Mouse (Mus musculus) G1E (cell line): ENCODE results near the gene Hcrtr1. TPM values are rescaled to one million over a fixed set of nuclear protein-coding genes. Genes with fewer than 3 reads are reported as not detected.
A peak's percentile ranks its signal among the peaks of the same experiment; 100 is the strongest.

ENCODE experiments used
- ATAC-seq: 2 replicates; pipeline ENCODE4 v1.8.0; 2016; ENCODE audit warnings: mild to moderate bottlenecking; ENCODE audit not compliant: insufficient number of reproducible peaks, poor library complexity, low FRiP score, severe bottlenecking; ENCODE audit errors: extremely low read depth
- DNase-seq: peaks from one replicate; pipeline ENCODE4 v3.0.0; 2012; ENCODE audit warnings: low spot score
- H3K27me3 ChIP-seq: 2 replicates; pipeline ENCODE4 v1.6.1; 2012; ENCODE audit warnings: mild to moderate bottlenecking, low read length, inconsistent platforms; ENCODE audit not compliant: insufficient read depth
- H3K36me3 ChIP-seq: replicated peaks from 2 replicates; pipeline ENCODE3; 2012; ENCODE audit warnings: mild to moderate bottlenecking, inconsistent platforms
- H3K4me1 ChIP-seq: 2 replicates; pipeline ENCODE4 v1.6.1; 2012; ENCODE audit warnings: low read depth, low read length, inconsistent platforms, mixed read lengths; ENCODE audit not compliant: insufficient read depth
- H3K4me3 ChIP-seq: 2 replicates; pipeline ENCODE4 v1.5.1; 2012; ENCODE audit warnings: low read depth, mild to moderate bottlenecking, inconsistent platforms, low read length, moderate library complexity, mixed read lengths
- H3K9me3 ChIP-seq: replicated peaks from 2 replicates; pipeline ENCODE4 v1.6.1; 2012; ENCODE audit warnings: inconsistent platforms
- CTCF ChIP-seq: IDR thresholded peaks from 2 replicates; pipeline ENCODE4 v1.5.1; 2012; ENCODE audit warnings: low read depth, low read length, inconsistent platforms, mixed read lengths
- GATA1 ChIP-seq: IDR thresholded peaks from 2 replicates; pipeline ENCODE4 v1.6.1; 2012; ENCODE audit warnings: borderline replicate concordance, low read length, inconsistent platforms, mixed read lengths
- GATA2 ChIP-seq: IDR thresholded peaks from 2 replicates; pipeline ENCODE4 v1.6.1; 2012; ENCODE audit warnings: low read depth, low read length, inconsistent platforms, borderline replicate concordance
- POLR2AphosphoS5 ChIP-seq: IDR thresholded peaks from 2 replicates; pipeline ENCODE4 v1.6.1; 2012; ENCODE audit warnings: low read depth, low read length, inconsistent platforms; ENCODE audit not compliant: insufficient replicate concordance
- TAL1 ChIP-seq: conservative IDR thresholded peaks from 2 replicates; pipeline ENCODE4 v1.6.1; 2012; ENCODE audit warnings: low read depth, low read length, inconsistent platforms, mixed read lengths
- polyA plus RNA-seq: library from polyadenylated mRNA; stranded (reverse); fragments of >175 nt; gene quantifications from 2 replicates; pipeline ENCODE4 v1.2.3, GENCODE M21; 2012
- total RNA-seq, 2 experiments: library from RNA; stranded (forward) in 1 of 2; stranded (reverse) in 1 of 2; fragments of 200-1000 nt in 1 of 2; fragments of >200 nt in 1 of 2; fragmentation: Nextera tagmentation in 1 of 2; gene quantifications; 2 replicates each; pipeline ENCODE4 v1.2.3; 2014 to 2017

Gene Hcrtr1
- total and polyA plus RNA-seq, 3 experiments = not detected

DNA sequence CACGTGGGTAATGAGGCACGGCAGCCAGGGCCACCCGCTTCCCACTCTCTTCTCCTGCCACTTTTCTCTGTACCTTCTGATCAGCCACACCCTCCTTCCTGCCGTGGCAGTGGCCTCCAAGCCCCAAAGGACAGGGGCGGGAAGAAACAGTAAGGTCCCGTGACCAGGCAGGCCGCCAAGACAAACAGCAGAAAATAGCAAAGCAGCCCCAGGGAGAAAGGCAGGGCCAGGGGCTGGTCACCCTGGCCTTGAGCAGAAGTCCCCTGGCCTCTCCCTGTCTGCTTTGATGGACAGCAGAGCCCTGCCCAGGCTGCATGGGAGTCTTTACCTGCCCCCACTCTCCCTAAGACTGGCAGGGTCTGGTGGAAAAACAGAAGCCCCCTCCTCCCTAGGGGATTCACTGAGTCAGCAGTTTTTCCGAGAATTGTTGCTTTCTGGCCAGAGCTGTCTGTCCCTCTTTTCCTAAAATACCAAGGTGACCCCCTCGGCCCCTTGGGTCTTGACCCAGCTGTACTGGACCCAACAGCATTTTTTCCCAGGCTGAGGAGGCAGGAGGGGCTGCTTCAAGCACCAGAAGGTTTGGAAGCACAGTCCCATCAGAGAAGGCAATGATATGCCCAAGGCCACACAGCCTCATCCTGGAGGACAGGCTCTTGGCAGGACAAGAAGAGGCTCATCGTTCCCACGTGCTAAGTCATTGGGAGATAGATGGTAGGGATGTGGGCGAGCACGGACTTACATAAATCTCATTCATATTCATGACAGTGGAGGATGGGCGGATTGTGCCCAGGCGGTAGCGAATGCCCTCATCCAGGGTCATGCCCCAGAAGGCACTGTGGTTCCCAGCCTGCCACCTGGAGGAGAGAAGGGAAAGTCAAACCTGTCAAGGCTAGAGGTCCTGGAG is 29.4 kb upstream of the Hcrtr1 start:
- Histone ChIP-seq H3K4me1 (peaks cover 13% of the 10 kb centered on the region), H3K27me3 (peaks cover 17% of the 10 kb centered on the region; the same call in 1 of the 2 replicates), H3K9me3 (no peaks in the 10 kb centered on the region), H3K4me3 (no peak overlapping the region), H3K36me3 (peaks cover 18% of the 10 kb centered on the region)
- no peak for TF ChIP-seq GATA1
- no peak for TF ChIP-seq POLR2AphosphoS5
- no peak for TF ChIP-seq CTCF
- TF ChIP-seq GATA2 = no peak
- no peak for TF ChIP-seq TAL1
- ATAC-seq (no peak), DNase-seq (peak; percentile 73)

DNA sequence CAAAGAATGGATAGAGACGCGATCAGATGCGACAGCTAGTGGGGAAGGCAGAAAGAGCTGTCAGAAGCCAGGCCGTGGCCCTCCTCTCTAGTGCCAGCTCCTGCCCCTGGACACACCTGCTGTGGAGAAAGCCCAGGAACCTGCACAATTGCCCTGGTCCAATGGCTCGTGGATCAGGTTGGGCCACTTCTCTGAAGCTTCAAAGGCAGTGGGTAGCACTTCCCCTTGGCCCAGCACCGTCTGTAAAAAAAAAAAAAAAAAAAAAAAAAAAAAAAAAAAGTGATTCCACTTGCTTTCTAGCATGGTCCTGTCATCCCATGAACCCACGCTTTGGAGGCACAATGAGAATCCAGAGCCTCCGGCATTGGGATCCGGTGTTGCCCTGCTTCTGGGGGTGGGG is 28.7 kb upstream of the Hcrtr1 start:
- no peak for TF ChIP-seq POLR2AphosphoS5
- TF ChIP-seq GATA1 = no peak
- no peak for TF ChIP-seq TAL1
- TF ChIP-seq GATA2 = no peak
- DNase-seq = no peak

DNA sequence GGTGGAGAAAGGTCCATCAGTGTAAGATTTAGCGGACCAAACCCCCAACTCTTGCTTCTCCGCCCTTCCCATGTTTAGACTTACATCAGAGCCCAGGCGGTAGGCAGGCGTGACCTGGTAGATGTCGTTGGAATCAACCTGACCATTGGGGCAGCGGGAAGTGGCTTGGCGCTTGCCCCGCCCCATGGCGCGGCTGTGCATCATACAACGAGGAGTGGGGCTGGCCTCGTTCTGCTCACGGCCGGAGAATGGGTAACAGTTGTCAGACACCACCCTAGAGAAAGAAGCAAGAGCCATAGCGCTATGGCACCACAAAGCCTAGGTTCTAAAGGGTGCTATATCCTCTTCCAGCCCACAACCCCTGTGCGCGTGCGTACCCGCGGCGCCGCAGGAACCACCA is 28.2 kb upstream of the Hcrtr1 start:
- Histone ChIP-seq H3K4me1 (peaks cover 13% of the 10 kb centered on the region), H3K27me3 (peaks cover 19% of the 10 kb centered on the region; the same call in 1 of the 2 replicates), H3K4me3 (no peak overlapping the region), H3K36me3 (peaks cover 18% of the 10 kb centered on the region), H3K9me3 (no peaks in the 10 kb centered on the region)
- ATAC-seq (no peak), DNase-seq (no peak)
- TF ChIP-seq TAL1 (no peak), CTCF (no peak), GATA2 (no peak), POLR2AphosphoS5 (no peak), GATA1 (no peak)

More for the DNA sequence above, 28.7 kb upstream of the Hcrtr1 start:
- H3K4me1 ChIP-seq = peaks cover 13% of the 10 kb centered on the region
- no peak for ATAC-seq
- H3K4me3 ChIP-seq = no peak overlapping the region
- peaks cover 18% of the 10 kb centered on the region for H3K36me3 ChIP-seq
- no peaks in the 10 kb centered on the region for H3K9me3 ChIP-seq
- peaks cover 21% of the 10 kb centered on the region; the same call in 1 of the 2 replicates for H3K27me3 ChIP-seq

DNA sequence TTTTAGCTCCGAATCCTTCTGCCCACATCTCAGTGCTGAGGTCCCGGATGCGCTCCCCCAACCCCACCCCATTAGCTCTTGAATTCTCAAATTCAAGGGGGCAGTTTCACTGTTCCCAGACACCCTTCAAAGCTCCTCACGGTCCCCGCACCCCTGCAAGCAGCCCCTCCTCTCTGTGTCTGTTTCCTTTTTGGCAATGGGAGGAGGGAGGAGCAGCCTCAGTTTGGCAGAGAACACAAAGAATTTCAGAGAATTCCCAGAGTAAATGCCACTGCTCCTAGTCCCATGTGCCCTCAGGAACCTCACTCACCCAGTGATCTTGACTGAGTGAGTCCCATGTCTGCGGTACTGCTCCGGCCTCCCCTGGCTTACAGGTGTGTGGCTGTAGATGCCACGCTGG is 27.4 kb upstream of the Hcrtr1 start:
- peaks cover 18% of the 10 kb centered on the region for H3K36me3 ChIP-seq
- H3K4me3 ChIP-seq = no peak overlapping the region
- H3K9me3 ChIP-seq = no peaks in the 10 kb centered on the region
- ATAC-seq (no peak), DNase-seq (no peak)
- peaks cover 13% of the 10 kb centered on the region for H3K4me1 ChIP-seq
- TF ChIP-seq POLR2AphosphoS5 (no peak), GATA1 (no peak), GATA2 (no peak), TAL1 (no peak), CTCF (no peak)
- peaks cover 18% of the 10 kb centered on the region; the same call in 1 of the 2 replicates for H3K27me3 ChIP-seq

DNA sequence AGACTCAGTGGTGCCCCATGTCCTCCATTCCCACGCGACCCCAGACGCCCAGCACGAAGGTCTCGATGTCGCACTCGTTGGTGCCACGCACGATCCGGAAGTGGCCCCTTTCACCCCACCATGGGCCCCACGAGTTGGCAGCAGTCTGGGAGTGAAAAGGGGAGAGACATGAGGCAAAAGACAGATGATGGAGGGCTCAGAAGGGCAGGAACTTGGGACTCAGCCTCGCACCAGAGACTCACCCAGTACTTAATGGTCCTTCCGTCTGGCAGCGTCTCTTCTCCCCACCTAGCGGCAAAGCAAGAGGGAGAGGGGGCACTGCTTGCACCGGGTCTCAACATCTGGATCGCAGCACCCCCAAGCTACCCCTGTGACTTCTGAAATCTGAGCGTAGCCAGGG is 26.9 kb upstream of the Hcrtr1 start:
- peaks cover 18% of the 10 kb centered on the region for H3K36me3 ChIP-seq
- peaks cover 21% of the 10 kb centered on the region; the same call in 1 of the 2 replicates for H3K27me3 ChIP-seq
- H3K4me1 ChIP-seq = peaks cover 13% of the 10 kb centered on the region
- TF ChIP-seq GATA1 = no peak
- TF ChIP-seq TAL1 = no peak
- TF ChIP-seq GATA2 = no peak
- no peak for TF ChIP-seq POLR2AphosphoS5
- no peak for TF ChIP-seq CTCF
- H3K4me3 ChIP-seq = no peak overlapping the region
- H3K9me3 ChIP-seq = no peaks in the 10 kb centered on the region
- ATAC-seq (no peak), DNase-seq (no peak)

DNA sequence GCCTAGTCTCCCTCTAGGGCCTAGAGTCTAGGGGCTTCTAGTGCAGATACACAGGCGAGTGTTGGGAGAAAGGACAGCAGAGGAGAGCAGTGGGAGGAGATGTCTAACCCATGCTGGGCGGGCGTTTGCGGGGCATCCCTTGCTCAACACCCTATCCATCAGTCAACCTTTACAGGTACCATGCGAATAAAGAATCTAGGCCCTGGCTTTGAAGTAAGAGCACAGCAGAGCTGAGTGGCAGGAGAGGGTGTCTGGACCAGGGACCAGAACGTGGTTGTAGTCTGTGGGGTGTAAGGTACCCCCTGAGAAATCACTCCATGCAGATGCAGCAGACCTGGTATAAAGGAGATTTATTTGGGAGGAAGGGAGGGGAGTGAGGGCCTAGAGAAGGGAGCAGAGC is 25.0 kb upstream of the Hcrtr1 start:
- Histone ChIP-seq H3K36me3 (peaks cover 18% of the 10 kb centered on the region), H3K27me3 (peaks cover 23% of the 10 kb centered on the region), H3K4me1 (peaks cover 9% of the 10 kb centered on the region), H3K4me3 (no peak overlapping the region), H3K9me3 (no peaks in the 10 kb centered on the region)
- no peak for TF ChIP-seq GATA1
- no peak for TF ChIP-seq TAL1
- TF ChIP-seq CTCF = no peak
- TF ChIP-seq GATA2 = no peak
- no peak for TF ChIP-seq POLR2AphosphoS5
- ATAC-seq (no peak), DNase-seq (no peak)
